Mouse (Mus musculus) heart, adult 8-10 months (tissue): ENCODE data around the gene Clcnkb. TPM values are rescaled to one million over a fixed set of nuclear protein-coding genes. Genes with fewer than 3 reads are reported as not detected.

Source experiments
- DNase-seq: peaks from one replicate; pipeline ENCODE4 v3.0.0; 2022; ENCODE audit warnings: low spot score
- total RNA-seq, 4 experiments: library from RNA; stranded (reverse); gene quantifications; 2 replicates each; pipeline ENCODE4 v1.2.4; 2022

Gene Clcnkb
- total RNA-seq, 4 experiments from 2014 or later, result 0.33 to 1.5 (median 0.59) TPM

DNA sequence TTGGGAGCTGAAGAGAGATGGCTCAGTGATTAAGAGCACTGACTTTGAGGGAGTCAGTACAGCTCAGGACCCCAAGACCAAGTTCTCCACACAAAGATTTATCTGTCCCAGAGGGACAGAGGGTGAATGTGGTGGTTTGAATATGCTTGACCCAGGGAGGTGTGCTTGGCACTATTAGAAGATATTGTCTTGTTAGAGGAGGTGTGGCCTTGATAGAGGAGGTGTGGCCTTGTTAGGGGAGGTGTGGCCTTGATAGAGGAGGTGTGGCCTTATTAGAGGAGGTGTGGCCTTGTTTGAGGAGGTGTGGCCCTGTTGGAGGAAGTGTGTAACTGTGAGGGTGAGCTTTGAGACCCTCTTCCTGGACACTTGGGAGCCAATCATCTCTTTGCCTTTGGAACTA lies 58.0 kb downstream of the Clcnkb start:
- no peak for DNase-seq

Other genes starting within 250 kb of the Clcnkb start
- 1 to 10 TPM in 1 of 4 experiments, under 1 TPM in 3; 0.44 to 1.2 (median 0.66) TPM for gene Rsg1, start 202.1 kb downstream of the Clcnkb start, total RNA-seq
- gene Arhgef19, start 176.5 kb downstream of the Clcnkb start, total RNA-seq, result 10 to 100 TPM; 26.2 to 32.2 (median 30.3) TPM
- gene Epha2, start 114.8 kb downstream of the Clcnkb start, total RNA-seq, result 1 to 10 TPM; 4.6 to 7.1 (median 5.2) TPM
- gene Fam131c, start 47.8 kb downstream of the Clcnkb start, total RNA-seq, result 1 to 10 TPM; 2.4 to 5.5 (median 4.1) TPM
- gene Clcnka, start 17.3 kb downstream of the Clcnkb start, total RNA-seq, result not detected
- 1,000 to 10,000 TPM; 1,512 to 1,942 (median 1,609) TPM for gene Hspb7, start 4.8 kb upstream of the Clcnkb start, total RNA-seq
- 1 to 10 TPM in 1 of 4 experiments, under 1 TPM in 3; 0.82 to 1.5 (median 0.93) TPM for gene Srarp, start 20.1 kb upstream of the Clcnkb start, total RNA-seq
- gene Zbtb17, start 28.6 kb upstream of the Clcnkb start, total RNA-seq, result 10 to 100 TPM; 24.8 to 28.4 (median 26.5) TPM
- 10 to 100 TPM; 29.2 to 32.2 (median 30.1) TPM for gene Spen, start 122.6 kb upstream of the Clcnkb start, total RNA-seq
- 100 to 1,000 TPM; 221 to 281 (median 251) TPM for gene Fblim1, start 190.1 kb upstream of the Clcnkb start, total RNA-seq
- gene Tmem82, start 202.6 kb upstream of the Clcnkb start, total RNA-seq, result 10 to 100 TPM; 15.0 to 19.3 (median 16.5) TPM
- gene Slc25a34, start 207.8 kb upstream of the Clcnkb start, total RNA-seq, result 100 to 1,000 TPM; 124 to 157 (median 144) TPM
- gene Plekhm2, start 248.9 kb upstream of the Clcnkb start, total RNA-seq, result 100 to 1,000 TPM; 113 to 133 (median 117) TPM